Comparison of ENCODE assay signal across 19 mouse cellular contexts in the genomic region with DNA sequence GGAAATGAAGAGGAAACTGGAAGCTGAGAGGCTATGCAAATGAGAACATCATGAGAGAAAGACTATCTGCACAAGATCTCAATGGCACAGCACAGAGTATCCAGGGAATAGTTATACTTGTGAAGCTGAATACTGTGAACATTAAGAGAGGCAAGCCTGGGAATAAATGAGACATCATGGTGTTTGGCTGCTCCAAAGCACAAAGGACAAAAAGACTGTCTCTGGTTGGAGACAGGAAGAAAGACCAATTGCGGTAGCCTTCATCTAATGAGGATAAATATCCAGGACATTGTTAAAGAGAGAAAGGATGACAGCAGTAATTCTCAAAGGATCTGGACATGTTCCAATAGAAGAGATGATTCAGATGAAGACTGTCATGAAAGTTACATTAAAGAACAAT.
"Had no signal": no experiment of that assay in that cellular context is flagged by ENCODE, and none has a peak within 500 bp of the region (broad histone marks: within the 10 kb centered on the region; RNA-seq: fewer than 3 reads in every experiment).

No protein-coding gene starts in this region.

- ATAC-seq: midbrain, embryonic 16.5 days had no signal

- H3K27ac ChIP-seq: liver, embryonic 14.5 days; midbrain, embryonic 10.5 days; midbrain, embryonic 12.5 days; neural tube, embryonic 12.5 days; neural tube, embryonic 15.5 days had no signal

- H3K4me2 ChIP-seq: lung, embryonic 14.5 days; midbrain, embryonic 12.5 days; neural tube, embryonic 12.5 days; neural tube, embryonic 15.5 days had no signal

- H3K4me1 ChIP-seq: midbrain, embryonic 10.5 days; midbrain, embryonic 12.5 days; neural tube, embryonic 12.5 days; neural tube, embryonic 15.5 days had no signal

- H3K27me3 ChIP-seq: midbrain, embryonic 12.5 days; neural tube, embryonic 12.5 days; neural tube, embryonic 15.5 days had no signal

- H3K9me3 ChIP-seq: midbrain, embryonic 10.5 days; midbrain, embryonic 12.5 days; neural tube, embryonic 12.5 days; neural tube, embryonic 15.5 days had no signal

- DNase-seq: lung, adult 18-20 months; lung, embryonic 14.5 days; lung, postnatal 10 days; lung, postnatal 4 days; midbrain, embryonic 14.5 days; right cerebral cortex, adult 18-20 months; right cerebral cortex, postnatal 25 days; right cerebral cortex, postnatal 4 days; spleen, adult 18-20 months; thymus, adult 2 months; thymus, postnatal 25 days; thymus, postnatal 4 days had no signal

- H3K4me3 ChIP-seq: midbrain, embryonic 10.5 days; midbrain, embryonic 12.5 days; myocyte; neural tube, embryonic 12.5 days; neural tube, embryonic 15.5 days had no signal

- H3K36me3 ChIP-seq: midbrain, embryonic 10.5 days; midbrain, embryonic 12.5 days; neural tube, embryonic 12.5 days; neural tube, embryonic 15.5 days had no signal

- H3K9ac ChIP-seq: liver, embryonic 14.5 days; lung, embryonic 14.5 days; midbrain, embryonic 12.5 days; neural tube, embryonic 12.5 days; neural tube, embryonic 15.5 days had no signal
